Mouse (Mus musculus): Measurements from ENCODE around the gene Micu1. TPM values are rescaled to one million over a fixed set of nuclear protein-coding genes. Genes with fewer than 3 reads are reported as not detected.

The Micu1 gene
- polyA plus RNA-seq, 1 experiment from 2014 or later = 44.6 TPM

GRCm38 (mm10) chr10:59898180-59898778 is 196.0 kb downstream of the Micu1 start:
- Histone ChIP-seq H3K4me3 (no peak overlapping the region), H3K27me3 (replicated peaks) (no peaks in the 10 kb centered on the region), H3K9ac (peak overlapping the region; percentile 8; the same call in 1 of the 2 replicates), H3K9me3 (replicated peaks) (no peaks in the 10 kb centered on the region), H3K36me3 (peaks cover 49% of the 10 kb centered on the region), H3K4me2 (no peak overlapping the region), H3K4me1 (replicated peaks) (peaks cover 67% of the 10 kb centered on the region), H3K27ac (ENCODE audit: poor library complexity, severe bottlenecking) (peak overlapping the region; percentile 93)
- 78% methylated on average over 9 of the region's 9 CpGs for WGBS
- ATAC-seq (ENCODE audit: insufficient number of reproducible peaks, low FRiP score) = no peak

GRCm38 (mm10) chr10:59898935-59899334 is 196.7 kb downstream of the Micu1 start:
- 0 out of 2 replicates have a peak overlapping the region, but pooled peaks have one; percentile 2 for H3K4me3 ChIP-seq
- 40% methylated on average over 2 of the region's 2 CpGs for WGBS

GRCm38 (mm10) chr10:59899341-59900173 is 197.3 kb downstream of the Micu1 start:
- peaks cover 72% of the 10 kb centered on the region for H3K4me1 ChIP-seq (replicated peaks)
- peak; percentile 92 for ATAC-seq (ENCODE audit: insufficient number of reproducible peaks, low FRiP score)
- H3K27ac ChIP-seq (ENCODE audit: poor library complexity, severe bottlenecking) = peak overlapping the region; percentile 93
- H3K9me3 ChIP-seq (replicated peaks) = no peaks in the 10 kb centered on the region
- no peaks in the 10 kb centered on the region for H3K27me3 ChIP-seq (replicated peaks)
- peaks cover 37% of the 10 kb centered on the region for H3K36me3 ChIP-seq
- H3K9ac ChIP-seq = peak overlapping the region; percentile 67
- H3K4me3 ChIP-seq = 0 out of 2 replicates have a peak overlapping the region, but pooled peaks have one; percentile 2
- WGBS = 10% methylated on average over 21 of the region's 21 CpGs
- peak overlapping the region; percentile 54 for H3K4me2 ChIP-seq

More at GRCm38 (mm10) chr10:59898935-59899334, 196.7 kb downstream of the Micu1 start:
- Histone ChIP-seq H3K9ac (peak overlapping the region; percentile 67), H3K36me3 (peaks cover 43% of the 10 kb centered on the region), H3K27me3 (replicated peaks) (no peaks in the 10 kb centered on the region), H3K9me3 (replicated peaks) (no peaks in the 10 kb centered on the region), H3K27ac (ENCODE audit: poor library complexity, severe bottlenecking) (peak overlapping the region; percentile 93), H3K4me2 (peak overlapping the region; percentile 54), H3K4me1 (replicated peaks) (peaks cover 72% of the 10 kb centered on the region)
- ATAC-seq (ENCODE audit: insufficient number of reproducible peaks, low FRiP score) = peak; percentile 40; the same call in 1 of the 2 replicates

GRCm38 (mm10) chr10:59900174-59900435 is 197.8 kb downstream of the Micu1 start:
- peak overlapping the region; percentile 93 for H3K27ac ChIP-seq (ENCODE audit: poor library complexity, severe bottlenecking)
- 35% methylated on average over 4 of the region's 4 CpGs for WGBS
- peak overlapping the region; percentile 54 for H3K4me2 ChIP-seq
- peaks cover 69% of the 10 kb centered on the region for H3K4me1 ChIP-seq (replicated peaks)
- peak overlapping the region; percentile 67 for H3K9ac ChIP-seq
- no peaks in the 10 kb centered on the region for H3K27me3 ChIP-seq (replicated peaks)
- H3K36me3 ChIP-seq = peaks cover 35% of the 10 kb centered on the region
- no peak for ATAC-seq (ENCODE audit: insufficient number of reproducible peaks, low FRiP score)
- no peak overlapping the region for H3K4me3 ChIP-seq
- H3K9me3 ChIP-seq (replicated peaks) = no peaks in the 10 kb centered on the region

- H3K36me3 ChIP-seq = peaks cover 27% of the 10 kb centered on the region
- 16% methylated on average over 4 of the region's 4 CpGs for WGBS
- ATAC-seq (ENCODE audit: insufficient number of reproducible peaks, low FRiP score) = no peak
- H3K9ac ChIP-seq = no peak overlapping the region
- H3K9me3 ChIP-seq (replicated peaks) = no peaks in the 10 kb centered on the region
- H3K4me2 ChIP-seq = no peak overlapping the region
- H3K4me3 ChIP-seq = no peak overlapping the region
- no peaks in the 10 kb centered on the region for H3K27me3 ChIP-seq (replicated peaks)
- peaks cover 67% of the 10 kb centered on the region for H3K4me1 ChIP-seq (replicated peaks)
- peak overlapping the region; percentile 93 for H3K27ac ChIP-seq (ENCODE audit: poor library complexity, severe bottlenecking)
Measured at GRCm38 (mm10) chr10:59900939-59901338, 198.7 kb downstream of the Micu1 start.

GRCm38 (mm10) chr10:59901463-59901862 is 199.2 kb downstream of the Micu1 start:
- H3K27ac ChIP-seq (ENCODE audit: poor library complexity, severe bottlenecking) = peak overlapping the region; percentile 93
- no peaks in the 10 kb centered on the region for H3K9me3 ChIP-seq (replicated peaks)
- H3K4me3 ChIP-seq = no peak overlapping the region
- no peak for ATAC-seq (ENCODE audit: insufficient number of reproducible peaks, low FRiP score)
- H3K4me2 ChIP-seq = no peak overlapping the region
- 92% methylated on average over 1 of the region's 1 CpGs for WGBS
- 0 out of 2 replicates have a peak overlapping the region, but pooled peaks have one; percentile 6 for H3K9ac ChIP-seq
- peaks cover 67% of the 10 kb centered on the region for H3K4me1 ChIP-seq (replicated peaks)
- peaks cover 21% of the 10 kb centered on the region for H3K36me3 ChIP-seq
- H3K27me3 ChIP-seq (replicated peaks) = no peaks in the 10 kb centered on the region

- WGBS = 78% methylated on average over 8 of the region's 8 CpGs
- no peak for ATAC-seq (ENCODE audit: insufficient number of reproducible peaks, low FRiP score)
- H3K4me3 ChIP-seq = no peak overlapping the region
Measured at GRCm38 (mm10) chr10:59901986-59902605, 199.8 kb downstream of the Micu1 start.

GRCm38 (mm10) chr10:59902606-59902990 is 200.3 kb downstream of the Micu1 start:
- no peaks in the 10 kb centered on the region for H3K27me3 ChIP-seq (replicated peaks)
- 65% methylated on average over 8 of the region's 8 CpGs for WGBS
- peaks cover 10% of the 10 kb centered on the region for H3K36me3 ChIP-seq
- H3K9me3 ChIP-seq (replicated peaks) = no peaks in the 10 kb centered on the region
- peaks cover 66% of the 10 kb centered on the region for H3K4me1 ChIP-seq (replicated peaks)
- H3K4me3 ChIP-seq = no peak overlapping the region
- no peak overlapping the region for H3K9ac ChIP-seq
- H3K4me2 ChIP-seq = no peak overlapping the region
- H3K27ac ChIP-seq (ENCODE audit: poor library complexity, severe bottlenecking) = no peak overlapping the region
- no peak for ATAC-seq (ENCODE audit: insufficient number of reproducible peaks, low FRiP score)

More at GRCm38 (mm10) chr10:59901986-59902605, 199.8 kb downstream of the Micu1 start:
- H3K4me1 ChIP-seq (replicated peaks) = peaks cover 66% of the 10 kb centered on the region
- H3K27ac ChIP-seq (ENCODE audit: poor library complexity, severe bottlenecking) = no peak overlapping the region; the same call in 1 of the 2 replicates
- no peaks in the 10 kb centered on the region for H3K9me3 ChIP-seq (replicated peaks)
- H3K36me3 ChIP-seq = peaks cover 15% of the 10 kb centered on the region
- H3K4me2 ChIP-seq = no peak overlapping the region
- 0 out of 2 replicates have a peak overlapping the region, but pooled peaks have one; percentile 6 for H3K9ac ChIP-seq
- no peaks in the 10 kb centered on the region for H3K27me3 ChIP-seq (replicated peaks)

- no peaks in the 10 kb centered on the region for H3K27me3 ChIP-seq (replicated peaks)
- H3K4me3 ChIP-seq = no peak overlapping the region
- H3K4me2 ChIP-seq = no peak overlapping the region
- H3K9ac ChIP-seq = no peak overlapping the region
- H3K36me3 ChIP-seq = peaks cover 5% of the 10 kb centered on the region
- H3K4me1 ChIP-seq (replicated peaks) = peaks cover 69% of the 10 kb centered on the region
- H3K9me3 ChIP-seq (replicated peaks) = no peaks in the 10 kb centered on the region
- ATAC-seq (ENCODE audit: insufficient number of reproducible peaks, low FRiP score) = no peak
- H3K27ac ChIP-seq (ENCODE audit: poor library complexity, severe bottlenecking) = no peak overlapping the region
- 55% methylated on average over 7 of the region's 7 CpGs for WGBS
Measured at GRCm38 (mm10) chr10:59903170-59903569, 200.9 kb downstream of the Micu1 start.

- WGBS = 77% methylated on average over 3 of the region's 3 CpGs
- 0 out of 2 replicates have a peak overlapping the region, but pooled peaks have one; percentile 30 for H3K4me2 ChIP-seq
- H3K4me3 ChIP-seq = no peak overlapping the region
- H3K4me1 ChIP-seq (replicated peaks) = peaks cover 69% of the 10 kb centered on the region
- no peaks in the 10 kb centered on the region for H3K9me3 ChIP-seq (replicated peaks)
- H3K27me3 ChIP-seq (replicated peaks) = no peaks in the 10 kb centered on the region
- peak overlapping the region; percentile 46 for H3K9ac ChIP-seq
- H3K36me3 ChIP-seq = no peaks in the 10 kb centered on the region
- peak overlapping the region; percentile 92 for H3K27ac ChIP-seq (ENCODE audit: poor library complexity, severe bottlenecking)
- ATAC-seq (ENCODE audit: insufficient number of reproducible peaks, low FRiP score) = no peak
Measured at GRCm38 (mm10) chr10:59907080-59907609, 204.9 kb downstream of the Micu1 start.
